Mouse (Mus musculus) kidney, postnatal 10 days (tissue): ENCODE measurements around the gene Krt76.
A peak's percentile ranks its signal among the peaks of the same experiment; 100 is the strongest.

Source experiments
- DNase-seq: peaks from one replicate; pipeline ENCODE4 v3.0.0; 2021; ENCODE audit warnings: mixed read lengths

Krt76 gene

GRCm38 (mm10) chr15:101859735-101860170 lies 33.0 kb downstream of the Krt76 start:
- DNase-seq = peak; percentile 67

- DNase-seq = peak; percentile 12
Measured at GRCm38 (mm10) chr15:101858673-101859425, 33.9 kb downstream of the Krt76 start.

GRCm38 (mm10) chr15:101856696-101857095 lies 36.0 kb downstream of the Krt76 start:
- DNase-seq = no peak

GRCm38 (mm10) chr15:101855732-101856131 lies 37.0 kb downstream of the Krt76 start:
- DNase-seq = no peak

GRCm38 (mm10) chr15:101854294-101854693 lies 38.4 kb downstream of the Krt76 start:
- no peak for DNase-seq

- DNase-seq = no peak
Measured at GRCm38 (mm10) chr15:101852571-101852970, 40.1 kb downstream of the Krt76 start.

GRCm38 (mm10) chr15:101850694-101851093 lies 42.0 kb downstream of the Krt76 start, which contains the start of gene Krt1:
TSS of gene Krt1 (minus strand) at chr15:101850794.
- DNase-seq = no peak

- peak; percentile 60 for DNase-seq
Measured at GRCm38 (mm10) chr15:101845971-101846403, 46.7 kb downstream of the Krt76 start.

GRCm38 (mm10) chr15:101843192-101843591 lies 49.5 kb downstream of the Krt76 start:
- DNase-seq = no peak

GRCm38 (mm10) chr15:101834784-101835328 lies 57.9 kb downstream of the Krt76 start:
- DNase-seq = no peak
